Mouse (Mus musculus): Measurements from ENCODE around the gene Togaram2. TPM values are rescaled to one million over a fixed set of nuclear protein-coding genes. Genes with fewer than 3 reads are reported as not detected.

The Togaram2 gene
- total RNA-seq, 1 experiment from 2014 or later, result not detected

GRCm38 (mm10) chr17:71770696-71771095 lies 97.6 kb downstream of the Togaram2 start:
- ATAC-seq (replicated peaks in 1 of 2; ENCODE audit: insufficient read depth in 1 of 2, low FRiP score in 2 of 2, low TSS enrichment in 1 of 2, low read depth in 1 of 2, poor library complexity in 2 of 2, severe bottlenecking in 2 of 2), result no peak

DNA sequence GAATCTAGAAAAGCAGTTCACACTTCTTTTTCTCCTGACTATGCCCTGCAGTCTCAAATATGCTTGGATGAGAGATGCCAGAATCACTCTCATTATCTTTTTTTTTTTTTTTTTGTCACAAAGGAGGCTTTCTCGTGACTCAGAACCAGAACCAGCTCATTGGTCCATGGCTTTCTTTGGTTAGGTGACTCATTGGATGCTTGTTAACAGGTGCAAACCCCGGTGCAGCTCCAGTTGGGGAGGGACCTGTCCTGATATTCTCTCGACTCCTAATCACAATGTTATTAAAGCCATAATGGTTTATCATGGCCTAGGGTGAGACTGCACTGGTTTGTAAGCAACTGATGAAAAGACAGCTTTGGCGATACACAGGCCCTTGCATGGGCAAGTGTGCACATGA lies 101.1 kb downstream of the Togaram2 start:
- ATAC-seq (replicated peaks in 1 of 2; ENCODE audit: insufficient read depth in 1 of 2, low FRiP score in 2 of 2, low TSS enrichment in 1 of 2, low read depth in 1 of 2, poor library complexity in 2 of 2, severe bottlenecking in 2 of 2), result no peak

DNA sequence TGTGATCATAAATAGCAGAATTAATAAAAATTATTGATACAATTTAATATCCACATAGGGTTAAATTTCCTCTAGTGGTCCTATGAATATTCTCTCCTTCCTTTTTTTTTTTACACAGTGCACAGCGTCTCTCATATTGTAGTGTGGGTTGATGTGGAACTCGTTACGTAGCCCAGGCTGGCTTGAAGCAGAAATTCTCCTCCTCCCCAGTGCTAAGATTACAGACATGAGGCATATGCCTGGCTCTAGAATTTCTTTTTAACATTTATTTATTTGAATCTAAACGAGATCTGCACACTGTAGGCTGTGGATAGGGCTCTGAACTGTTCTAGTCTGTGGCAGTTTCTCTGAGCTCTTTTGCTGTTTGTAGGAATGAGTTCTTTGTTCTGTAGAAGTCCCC lies 102.2 kb downstream of the Togaram2 start:
- ATAC-seq (replicated peaks in 1 of 2; ENCODE audit: insufficient read depth in 1 of 2, low FRiP score in 2 of 2, low TSS enrichment in 1 of 2, low read depth in 1 of 2, poor library complexity in 2 of 2, severe bottlenecking in 2 of 2), result no peak

DNA sequence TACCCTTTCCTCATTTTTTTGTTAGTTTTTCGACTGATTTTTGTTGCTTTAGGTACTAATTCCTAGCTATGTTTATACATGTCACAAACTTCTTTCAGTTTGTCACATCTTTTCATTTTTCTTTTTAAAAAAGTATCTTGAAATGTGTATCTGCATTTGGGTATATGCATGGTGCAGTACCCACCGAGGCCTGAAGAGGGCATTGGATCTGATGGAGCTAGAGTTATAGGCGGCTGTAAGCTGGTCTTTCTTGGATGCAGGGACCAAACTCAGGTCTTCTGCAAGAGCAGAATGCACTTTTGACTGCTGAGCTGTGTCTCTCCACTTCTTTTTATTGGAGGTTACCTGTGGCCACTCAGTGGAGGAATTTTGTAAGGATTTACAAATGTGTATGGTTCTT lies 105.6 kb downstream of the Togaram2 start:
- ATAC-seq (replicated peaks in 1 of 2; ENCODE audit: insufficient read depth in 1 of 2, low FRiP score in 2 of 2, low TSS enrichment in 1 of 2, low read depth in 1 of 2, poor library complexity in 2 of 2, severe bottlenecking in 2 of 2), result no peak

Other genes with a start within 250 kb of the Togaram2 start
- 6.1 and 10.0 TPM in 2 replicates for gene Gm4707, start 213.3 kb upstream of the Togaram2 start, total RNA-seq (2017)
- gene Smchd1, start 197.9 kb upstream of the Togaram2 start, total RNA-seq (2017), result 167 and 249 TPM in 2 replicates
- gene Ndc80, start 146.4 kb upstream of the Togaram2 start, total RNA-seq (2017), result 70.4 and 77.5 TPM in 2 replicates
- gene Spdya, start 121.2 kb upstream of the Togaram2 start, total RNA-seq (2017), result not detected in 2 replicates
- 292 and 334 TPM in 2 replicates for gene Wdr43, start 57.4 kb upstream of the Togaram2 start, total RNA-seq (2017)
- not detected in 2 replicates for gene Pcare, start 79.6 kb downstream of the Togaram2 start, total RNA-seq (2017)
- 2.1 TPM in 1 of 2 replicates, not detected in the other for gene Clip4, start 95.2 kb downstream of the Togaram2 start, total RNA-seq (2017)

Measured in hematopoietic stem cell, adult 5-6 weeks (primary cell).